Mouse (Mus musculus) small intestine, adult 2 months (tissue): Measurements from ENCODE around the gene Lta.

Source experiments
- CTCF ChIP-seq: fragments of 200-500 bp; IDR thresholded peaks from 2 replicates; pipeline ENCODE4 v1.5.1; 2012; ENCODE audit warnings: low read depth, mild to moderate bottlenecking, control low read depth, inconsistent platforms, low read length, moderate library complexity, mixed read lengths; ENCODE audit not compliant: insufficient replicate concordance, insufficient read length; ENCODE audit errors: extremely low read depth
- POLR2A ChIP-seq: fragments of 200-500 bp; IDR thresholded peaks from 2 replicates; pipeline ENCODE4 v1.6.1; 2012; ENCODE audit warnings: low read depth, mild to moderate bottlenecking, control low read depth, inconsistent platforms, low read length, moderate library complexity

DNA sequence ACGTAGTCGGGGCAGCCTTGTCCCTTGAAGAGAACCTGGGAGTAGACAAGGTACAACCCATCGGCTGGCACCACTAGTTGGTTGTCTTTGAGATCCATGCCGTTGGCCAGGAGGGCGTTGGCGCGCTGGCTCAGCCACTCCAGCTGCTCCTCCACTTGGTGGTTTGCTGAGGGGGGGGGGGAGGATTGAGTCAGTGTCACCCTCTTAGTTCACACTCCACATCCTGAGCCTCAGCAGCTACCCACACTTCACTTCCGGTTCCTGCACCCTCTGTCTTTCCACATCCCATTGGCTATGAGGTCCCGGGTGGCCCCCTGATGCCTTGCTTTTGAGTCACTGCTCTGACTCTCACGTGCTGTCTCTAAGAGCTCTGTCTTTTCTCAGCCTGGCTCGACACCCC, 4.8 kb downstream of the Lta start:
- TF ChIP-seq CTCF (no peak), POLR2A (no peak)
